Mouse (Mus musculus) ES-E14 (cell line): ENCODE results near the gene Tmem248.
"Not testable (repeated sequence)": the region's sequence is repeated elsewhere in the genome, so short reads cannot be mapped to it uniquely, and the experiment has no call there.

Source experiments
- HCFC1 ChIP-seq: IDR thresholded peaks from 2 replicates; pipeline ENCODE4 v1.6.1; 2012; ENCODE audit warnings: low read length, inconsistent platforms, borderline replicate concordance; ENCODE audit not compliant: insufficient read depth
- MAFK ChIP-seq: IDR thresholded peaks from 2 replicates; pipeline ENCODE4 v1.6.1; 2014; ENCODE audit warnings: mild to moderate bottlenecking, low read depth, low read length, inconsistent platforms; ENCODE audit not compliant: insufficient read depth
- ZNF384 ChIP-seq: IDR thresholded peaks from 2 replicates; pipeline ENCODE4 v1.6.1; 2012; ENCODE audit warnings: low read depth, low read length, inconsistent platforms

DNA sequence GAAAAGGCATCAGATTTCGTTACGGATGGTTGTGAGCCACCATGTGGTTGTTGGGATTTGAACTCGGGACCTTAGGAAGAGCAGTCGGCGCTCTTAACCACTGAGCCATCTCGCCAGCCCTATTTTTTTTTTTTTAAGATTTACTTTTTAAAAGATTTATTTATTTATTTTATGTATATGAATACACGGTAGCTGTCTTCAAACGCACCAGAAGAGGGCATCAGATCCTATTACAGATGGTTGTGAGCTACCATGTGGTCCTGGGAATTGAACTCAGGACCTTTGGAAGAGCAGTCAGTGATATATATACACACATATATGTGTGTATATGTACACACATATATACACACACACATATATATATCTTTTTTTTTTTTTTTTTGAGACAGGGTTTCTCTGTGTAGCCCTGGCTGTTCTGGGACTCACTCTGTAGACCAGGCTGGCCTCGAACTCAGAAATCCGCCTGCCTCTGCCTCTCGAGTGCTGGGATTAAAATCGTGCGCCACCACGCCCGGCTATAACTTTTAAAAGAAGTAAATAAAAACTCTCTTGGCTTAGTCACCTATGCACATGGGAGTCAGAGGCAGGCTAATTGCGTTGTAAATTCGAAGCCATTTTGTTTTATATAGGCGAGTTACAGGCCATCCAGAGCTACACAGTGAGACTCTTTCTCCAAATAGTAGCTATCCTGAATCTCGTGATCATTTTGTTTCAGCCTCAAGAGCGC lies 39.1 kb downstream of the Tmem248 start:
- TF ChIP-seq MAFK, HCFC1, ZNF384: not testable (repeated sequence)
